Mouse (Mus musculus): ENCODE measurements around the gene Mettl17. TPM values are rescaled to one million over a fixed set of nuclear protein-coding genes. Genes with fewer than 3 reads are reported as not detected.

Mettl17 gene
- polyA plus RNA-seq, 1 experiment = 24.0 TPM

DNA sequence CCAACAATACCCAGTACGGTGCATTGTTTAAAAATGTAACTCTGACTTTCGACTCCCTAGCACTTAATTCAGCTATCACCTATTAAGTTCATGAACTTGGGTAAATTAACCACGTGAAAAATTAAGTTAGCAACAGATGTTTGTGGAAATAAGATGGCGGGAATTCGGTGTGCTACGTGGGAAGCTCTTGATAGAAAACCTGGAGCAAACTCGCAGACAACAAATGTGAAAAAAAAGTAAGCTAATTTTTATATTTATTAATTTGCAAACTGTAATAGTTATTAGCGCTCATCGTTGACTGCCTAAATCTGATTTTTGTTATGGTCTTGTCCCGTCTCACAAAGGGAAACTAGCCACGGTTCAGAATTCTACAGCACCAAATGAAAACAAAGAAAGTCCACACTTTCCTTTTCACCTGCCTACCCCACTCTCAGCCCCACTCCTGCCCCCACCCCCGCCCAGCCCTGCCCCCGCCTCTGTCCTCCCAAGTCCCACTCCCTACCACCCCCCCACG is 554 bp upstream of the Mettl17 start:
- H3K36me3 ChIP-seq (ENCODE audit: control insufficient read depth, insufficient read depth, low read length) = no peaks in the 10 kb centered on the region
- peak overlapping the region; percentile 84 for H3K4me3 ChIP-seq (ENCODE audit: insufficient read depth, low read depth, low read length)
- WGBS = under 1% methylated on average over 14 of the region's 14 CpGs
- 0 out of 2 replicates have a peak, but pooled peaks cover 3% of the 10 kb centered on the region for H3K4me1 ChIP-seq (ENCODE audit: control insufficient read depth, insufficient read depth, low read length)
- H3K27me3 ChIP-seq (replicated peaks; ENCODE audit: control insufficient read depth, insufficient read depth, low read length) = no peaks in the 10 kb centered on the region
- TF ChIP-seq CTCF (conservative IDR thresholded peaks at IDR 0.05; ENCODE audit: insufficient read depth, insufficient read length, low read depth, low read length) (no peak), POLR2A (IDR thresholded peaks at IDR 0.05; ENCODE audit: low read depth, low read length) (no peak)
- H3K27ac ChIP-seq (ENCODE audit: insufficient read depth, low read depth, low read length) = no peak overlapping the region
- DNase-seq = peak; percentile 10

DNA sequence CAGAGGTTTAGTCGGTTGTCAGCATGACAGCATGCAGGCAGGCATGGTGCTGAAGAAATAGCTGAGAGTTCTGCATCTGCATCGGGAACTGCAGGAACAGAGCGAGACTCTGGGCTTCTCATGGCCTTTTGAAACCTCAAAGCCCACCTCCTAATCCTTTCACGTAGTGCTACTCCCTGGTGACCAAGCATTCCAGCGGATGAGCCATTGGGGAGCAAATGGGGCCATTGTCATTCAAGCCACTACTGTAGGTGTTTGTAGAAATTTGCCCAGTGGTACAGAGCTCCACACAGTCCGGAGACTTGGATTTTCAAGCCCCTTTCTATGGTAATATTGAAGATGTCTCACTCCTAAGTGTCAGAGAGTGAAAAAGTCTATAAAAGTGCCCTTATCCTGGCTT is 1.4 kb downstream of the Mettl17 start:
- Histone ChIP-seq H3K4me3 (ENCODE audit: insufficient read depth, low read depth, low read length) (no peak overlapping the region), H3K27ac (ENCODE audit: insufficient read depth, low read depth, low read length) (no peak overlapping the region), H3K36me3 (ENCODE audit: control insufficient read depth, insufficient read depth, low read length) (0 out of 2 replicates have a peak, but pooled peaks cover 2% of the 10 kb centered on the region), H3K4me1 (ENCODE audit: control insufficient read depth, insufficient read depth, low read length) (0 out of 2 replicates have a peak, but pooled peaks cover 3% of the 10 kb centered on the region), H3K27me3 (replicated peaks; ENCODE audit: control insufficient read depth, insufficient read depth, low read length) (no peaks in the 10 kb centered on the region)
- 69% methylated on average over 6 of the region's 6 CpGs for WGBS
- TF ChIP-seq POLR2A (IDR thresholded peaks at IDR 0.05; ENCODE audit: low read depth, low read length) (no peak), CTCF (conservative IDR thresholded peaks at IDR 0.05; ENCODE audit: insufficient read depth, insufficient read length, low read depth, low read length) (no peak)
- DNase-seq = no peak

DNA sequence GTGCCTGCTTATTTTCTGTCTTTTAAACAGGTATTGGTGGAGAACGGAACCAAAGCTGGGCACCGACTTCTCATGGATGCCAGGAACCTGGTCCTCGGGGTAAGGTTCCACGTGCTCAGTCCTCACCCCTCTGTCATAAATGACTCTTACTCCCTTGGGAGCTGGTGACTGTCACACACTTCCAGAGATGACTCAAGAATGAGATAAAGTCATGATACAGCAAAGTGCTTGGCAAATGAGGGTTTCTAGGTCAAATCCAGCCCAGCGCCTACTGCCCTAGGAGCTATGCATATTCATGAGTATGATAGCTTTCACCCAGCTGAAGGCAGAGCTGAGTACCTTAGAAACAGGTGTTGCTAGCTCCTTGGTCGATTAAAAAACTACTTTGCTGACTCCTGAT is 5.2 kb downstream of the Mettl17 start:
- Histone ChIP-seq H3K27ac (ENCODE audit: insufficient read depth, low read depth, low read length) (no peak overlapping the region), H3K36me3 (ENCODE audit: control insufficient read depth, insufficient read depth, low read length) (peaks cover 2% of the 10 kb centered on the region; the same call in 1 of the 2 replicates), H3K4me3 (ENCODE audit: insufficient read depth, low read depth, low read length) (no peak overlapping the region), H3K27me3 (replicated peaks; ENCODE audit: control insufficient read depth, insufficient read depth, low read length) (no peaks in the 10 kb centered on the region), H3K4me1 (ENCODE audit: control insufficient read depth, insufficient read depth, low read length) (0 out of 2 replicates have a peak, but pooled peaks cover 3% of the 10 kb centered on the region)
- WGBS = 81% methylated on average over 6 of the region's 6 CpGs
- no peak for DNase-seq
- TF ChIP-seq POLR2A (IDR thresholded peaks at IDR 0.05; ENCODE audit: low read depth, low read length) (no peak), CTCF (conservative IDR thresholded peaks at IDR 0.05; ENCODE audit: insufficient read depth, insufficient read length, low read depth, low read length) (no peak)

DNA sequence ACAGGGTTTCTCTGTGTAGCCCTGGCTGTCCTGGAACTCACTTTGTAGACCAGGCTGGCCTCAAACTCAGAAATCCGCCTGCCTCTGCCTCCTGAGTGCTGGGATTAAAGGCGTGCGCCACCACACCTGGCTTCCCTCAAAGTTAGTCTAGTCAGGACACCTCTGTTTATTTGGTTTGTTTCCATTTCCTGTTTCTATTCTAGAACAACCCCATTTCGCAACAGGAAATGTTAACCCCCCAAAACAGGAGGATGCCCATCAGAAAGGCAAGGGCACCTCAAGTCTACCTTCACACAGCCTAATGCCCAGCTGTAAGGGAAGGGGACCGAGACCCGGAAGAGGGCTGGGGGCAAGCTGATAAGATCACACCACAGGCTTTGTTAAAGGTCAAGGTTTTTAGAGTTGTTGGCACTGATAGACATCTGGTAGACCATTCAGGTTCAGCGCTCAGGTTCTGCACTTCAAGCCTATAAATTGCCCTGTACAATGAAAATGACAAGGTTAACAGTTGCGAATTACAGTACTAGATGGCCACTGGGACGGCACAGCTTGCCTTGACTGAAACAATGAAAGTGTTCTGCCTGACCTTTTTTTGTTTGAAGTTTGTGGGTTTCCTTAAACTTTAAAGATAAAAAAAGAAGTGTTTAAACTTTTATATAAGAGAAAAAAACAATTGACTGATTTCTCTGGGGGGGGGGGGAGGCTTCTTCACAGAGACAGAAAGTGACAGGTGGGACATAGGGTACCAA is 7.7 kb downstream of the Mettl17 start, which contains the start of gene Slc39a2:
Gene Slc39a2, plus strand, starts transcription at position 699 of the 749 bp plus-strand sequence.
- DNase-seq = no peak
- Histone ChIP-seq H3K27me3 (replicated peaks; ENCODE audit: control insufficient read depth, insufficient read depth, low read length) (no peaks in the 10 kb centered on the region), H3K4me3 (ENCODE audit: insufficient read depth, low read depth, low read length) (no peak within 1 kb of the TSS), H3K36me3 (ENCODE audit: control insufficient read depth, insufficient read depth, low read length) (peaks cover 2% of the 10 kb centered on the region; the same call in 1 of the 2 replicates), H3K27ac (ENCODE audit: insufficient read depth, low read depth, low read length) (no peak within 1 kb of the TSS), H3K4me1 (ENCODE audit: control insufficient read depth, insufficient read depth, low read length) (no peaks in the 10 kb centered on the region)
- WGBS = 79% methylated on average over 9 of the region's 9 CpGs
- no peak for TF ChIP-seq POLR2A (IDR thresholded peaks at IDR 0.05; ENCODE audit: low read depth, low read length)
- no peak for TF ChIP-seq CTCF (conservative IDR thresholded peaks at IDR 0.05; ENCODE audit: insufficient read depth, insufficient read length, low read depth, low read length)

DNA sequence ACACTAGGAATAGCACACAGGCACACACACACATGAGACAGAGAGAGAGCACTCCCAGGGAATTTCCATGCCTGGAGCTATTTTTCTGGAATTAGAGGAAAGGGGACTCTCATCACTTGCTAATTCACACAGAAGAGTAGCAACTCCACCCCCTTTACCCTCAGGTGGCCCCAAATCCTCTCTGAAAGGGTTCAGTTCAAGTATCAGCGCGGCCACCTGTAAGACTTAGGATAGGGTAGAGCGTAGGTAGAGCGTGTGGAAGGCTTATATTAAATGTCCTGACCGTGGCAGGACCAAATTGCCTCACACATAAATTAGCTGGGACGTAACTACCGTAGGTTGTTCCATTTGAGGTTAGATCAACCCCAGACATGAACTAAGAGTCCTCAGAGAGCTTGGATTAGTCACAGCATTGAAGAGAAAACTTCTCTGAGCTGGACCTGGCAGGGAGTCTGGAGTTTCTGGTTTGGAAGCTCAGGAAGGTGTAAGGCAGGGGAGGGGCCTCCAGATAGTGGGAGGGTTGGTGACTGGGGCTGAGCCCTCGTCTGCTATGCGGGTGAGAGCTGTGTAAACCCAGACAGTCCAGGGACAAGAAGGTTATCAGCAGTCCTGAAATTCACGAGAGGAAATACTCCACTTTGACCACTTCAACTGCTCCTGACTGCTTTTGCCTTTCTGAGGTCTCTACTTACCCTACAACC is 8.6 kb downstream of the Mettl17 start:
- H3K27me3 ChIP-seq (replicated peaks; ENCODE audit: control insufficient read depth, insufficient read depth, low read length) = no peaks in the 10 kb centered on the region
- H3K36me3 ChIP-seq (ENCODE audit: control insufficient read depth, insufficient read depth, low read length) = peaks cover 2% of the 10 kb centered on the region; the same call in 1 of the 2 replicates
- H3K4me1 ChIP-seq (ENCODE audit: control insufficient read depth, insufficient read depth, low read length) = no peaks in the 10 kb centered on the region
- no peak overlapping the region for H3K4me3 ChIP-seq (ENCODE audit: insufficient read depth, low read depth, low read length)
- TF ChIP-seq CTCF (conservative IDR thresholded peaks at IDR 0.05; ENCODE audit: insufficient read depth, insufficient read length, low read depth, low read length) (no peak), POLR2A (IDR thresholded peaks at IDR 0.05; ENCODE audit: low read depth, low read length) (no peak)
- WGBS = 55% methylated on average over 10 of the region's 10 CpGs
- no peak overlapping the region for H3K27ac ChIP-seq (ENCODE audit: insufficient read depth, low read depth, low read length)
- DNase-seq = no peak

DNA sequence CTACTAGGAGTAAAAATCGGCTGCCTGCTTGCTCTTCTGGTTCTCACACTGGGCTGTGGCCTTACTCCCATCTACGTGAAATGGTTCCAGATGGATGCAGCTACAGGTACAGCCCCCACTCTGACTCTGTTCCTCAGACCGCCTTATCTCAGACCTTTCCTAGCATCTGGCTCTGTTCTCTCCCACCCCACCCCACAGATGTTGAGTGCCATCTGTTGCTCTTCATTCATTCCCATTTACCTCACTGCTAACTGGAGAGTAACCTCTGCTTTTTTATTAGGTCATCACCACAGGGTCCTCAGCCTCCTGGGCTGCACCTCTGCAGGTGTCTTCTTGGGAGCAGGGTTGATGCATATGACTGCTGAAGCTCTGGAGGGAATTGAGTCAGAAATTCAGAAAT is 9.2 kb downstream of the Mettl17 start:
- WGBS = 75% methylated on average over 3 of the region's 3 CpGs
- TF ChIP-seq CTCF (conservative IDR thresholded peaks at IDR 0.05; ENCODE audit: insufficient read depth, insufficient read length, low read depth, low read length) = no peak

DNA sequence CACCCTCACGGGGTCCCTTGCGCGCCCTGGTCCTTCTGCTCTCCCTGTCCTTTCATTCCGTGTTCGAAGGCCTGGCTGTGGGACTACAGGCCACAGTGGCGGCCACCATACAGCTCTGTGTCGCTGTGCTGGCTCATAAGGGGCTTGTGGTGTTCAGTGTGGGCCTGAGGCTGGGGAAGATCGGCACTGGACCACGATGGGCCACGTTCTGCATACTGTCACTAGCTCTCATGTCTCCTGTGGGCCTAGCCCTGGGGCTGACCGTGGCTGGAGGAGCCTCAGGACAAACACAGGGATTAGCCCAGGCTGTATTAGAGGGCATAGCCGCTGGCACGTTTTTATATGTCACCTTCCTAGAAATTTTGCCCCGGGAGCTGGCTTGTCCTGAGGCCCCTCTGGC is 10.4 kb downstream of the Mettl17 start:
- no peak overlapping the region for H3K4me3 ChIP-seq (ENCODE audit: insufficient read depth, low read depth, low read length)
- TF ChIP-seq POLR2A (IDR thresholded peaks at IDR 0.05; ENCODE audit: low read depth, low read length) (no peak), CTCF (conservative IDR thresholded peaks at IDR 0.05; ENCODE audit: insufficient read depth, insufficient read length, low read depth, low read length) (no peak)

More for the DNA sequence above, 9.2 kb downstream of the Mettl17 start:
- no peaks in the 10 kb centered on the region for H3K27me3 ChIP-seq (replicated peaks; ENCODE audit: control insufficient read depth, insufficient read depth, low read length)
- H3K4me3 ChIP-seq (ENCODE audit: insufficient read depth, low read depth, low read length) = no peak overlapping the region
- H3K4me1 ChIP-seq (ENCODE audit: control insufficient read depth, insufficient read depth, low read length) = no peaks in the 10 kb centered on the region
- no peak overlapping the region for H3K27ac ChIP-seq (ENCODE audit: insufficient read depth, low read depth, low read length)
- no peak for DNase-seq
- H3K36me3 ChIP-seq (ENCODE audit: control insufficient read depth, insufficient read depth, low read length) = peaks cover 2% of the 10 kb centered on the region; the same call in 1 of the 2 replicates

More for the DNA sequence above, 10.4 kb downstream of the Mettl17 start:
- Histone ChIP-seq H3K4me1 (ENCODE audit: control insufficient read depth, insufficient read depth, low read length) (no peaks in the 10 kb centered on the region), H3K36me3 (ENCODE audit: control insufficient read depth, insufficient read depth, low read length) (peaks cover 2% of the 10 kb centered on the region; the same call in 1 of the 2 replicates), H3K27ac (ENCODE audit: insufficient read depth, low read depth, low read length) (no peak overlapping the region), H3K27me3 (replicated peaks; ENCODE audit: control insufficient read depth, insufficient read depth, low read length) (no peaks in the 10 kb centered on the region)
- WGBS = 87% methylated on average over 14 of the region's 14 CpGs
- no peak for DNase-seq
